Mouse (Mus musculus): ENCODE measurements around the gene Tma7.

Gene Tma7

DNA sequence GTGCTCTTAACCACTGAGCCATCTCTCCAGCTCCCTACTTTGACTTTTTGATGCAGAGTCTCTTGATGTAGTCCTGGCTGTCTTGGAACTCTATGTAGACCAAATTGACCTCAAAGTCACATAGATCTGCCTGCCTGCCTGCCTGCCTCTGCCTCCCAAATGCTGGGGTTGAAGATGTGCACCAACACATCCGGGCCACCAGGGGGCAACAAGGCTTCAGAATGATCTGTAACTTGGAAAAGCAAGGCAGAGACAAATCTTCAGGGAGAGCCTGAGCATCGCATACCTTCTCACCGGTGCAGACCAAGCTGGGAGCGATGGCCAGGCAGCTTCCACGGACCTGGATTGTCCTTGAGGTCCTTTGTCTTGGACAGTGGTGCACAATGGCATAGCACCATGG lies 36.1 kb downstream of the Tma7 start:
- no peak for DNase-seq (ENCODE audit: low read depth, low spot score)

DNA sequence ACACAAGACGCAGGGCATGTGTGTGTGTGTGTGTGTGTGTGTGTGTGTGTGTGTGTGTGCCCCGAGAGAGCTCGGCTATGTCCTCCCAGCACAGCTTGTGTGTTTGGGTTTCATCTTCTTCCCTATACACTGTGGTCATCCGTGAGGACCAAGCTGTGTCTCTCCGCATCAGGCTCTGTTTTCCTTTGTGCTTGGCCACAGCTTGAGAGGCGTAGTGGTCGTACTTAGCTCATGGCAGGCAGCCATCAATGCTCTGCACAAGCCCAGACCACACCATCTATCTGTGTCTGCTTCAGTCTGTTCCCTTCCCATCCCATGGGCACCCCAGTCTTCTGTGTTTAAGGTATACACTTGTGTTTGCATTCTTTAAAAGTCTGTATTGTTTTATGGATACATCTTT lies 41.0 kb downstream of the Tma7 start:
- DNase-seq (ENCODE audit: low read depth, low spot score), result no peak

DNA sequence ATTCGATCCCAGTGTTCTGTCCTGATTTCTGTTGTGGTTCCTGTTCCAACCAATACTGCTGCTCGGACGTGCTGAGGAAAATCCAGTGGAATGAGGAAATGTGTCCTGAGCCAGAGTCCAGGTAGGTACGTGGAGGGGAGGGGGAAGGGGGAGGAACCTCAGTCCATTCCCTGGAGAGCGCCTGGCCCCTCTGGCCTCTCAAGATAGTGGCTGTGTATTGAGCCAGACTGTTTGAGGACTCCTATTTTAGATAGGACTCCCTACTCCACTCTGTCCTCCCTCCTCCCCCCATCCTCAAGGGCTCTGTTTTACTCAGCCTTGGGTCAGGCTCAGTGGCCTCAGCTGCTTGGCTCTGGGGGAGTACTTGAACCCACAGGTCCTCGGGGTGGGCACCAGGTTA lies 41.5 kb downstream of the Tma7 start:
- no peak for DNase-seq (ENCODE audit: low read depth, low spot score)

DNA sequence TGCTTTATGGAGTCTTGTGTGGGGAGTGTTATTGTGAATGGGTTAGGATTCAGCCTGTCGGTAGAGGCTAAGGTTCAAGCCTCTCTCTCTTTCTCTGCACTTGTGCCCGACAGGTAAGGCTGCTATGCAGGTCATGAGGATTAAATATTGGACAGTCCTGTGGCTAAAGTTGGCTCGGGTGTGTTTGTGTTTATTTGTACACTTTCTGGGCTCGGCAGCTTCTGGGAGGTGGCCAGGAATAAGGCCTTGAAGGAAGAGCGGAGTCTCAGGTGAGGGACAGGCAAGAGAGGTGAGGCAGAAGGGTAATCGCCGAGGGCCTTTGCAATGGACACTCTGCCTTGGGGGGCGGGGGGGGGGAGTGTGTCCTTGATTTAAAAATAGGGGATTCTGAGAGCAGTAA lies 42.2 kb downstream of the Tma7 start:
- no peak for DNase-seq (ENCODE audit: low read depth, low spot score)

DNA sequence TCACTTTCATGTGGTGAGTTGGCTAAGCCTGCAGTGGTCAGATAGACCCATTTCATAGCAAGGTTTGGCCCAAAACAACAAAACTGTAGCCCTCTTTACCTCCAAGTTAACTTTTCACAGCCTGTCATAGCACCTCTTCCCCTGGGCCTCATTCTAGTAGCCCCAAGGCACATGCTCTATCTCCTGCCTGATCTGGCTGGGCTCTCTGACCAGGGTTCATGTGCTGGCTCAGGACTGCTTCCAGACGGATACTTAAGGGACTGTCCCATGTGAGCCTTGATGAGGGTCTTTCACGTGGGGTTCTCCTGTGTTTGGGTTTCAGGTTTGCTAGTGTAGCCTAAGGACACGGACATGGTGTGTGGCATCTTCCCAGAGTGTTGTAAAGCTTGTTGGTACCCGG lies 42.7 kb downstream of the Tma7 start:
- no peak for DNase-seq (ENCODE audit: low read depth, low spot score)

DNA sequence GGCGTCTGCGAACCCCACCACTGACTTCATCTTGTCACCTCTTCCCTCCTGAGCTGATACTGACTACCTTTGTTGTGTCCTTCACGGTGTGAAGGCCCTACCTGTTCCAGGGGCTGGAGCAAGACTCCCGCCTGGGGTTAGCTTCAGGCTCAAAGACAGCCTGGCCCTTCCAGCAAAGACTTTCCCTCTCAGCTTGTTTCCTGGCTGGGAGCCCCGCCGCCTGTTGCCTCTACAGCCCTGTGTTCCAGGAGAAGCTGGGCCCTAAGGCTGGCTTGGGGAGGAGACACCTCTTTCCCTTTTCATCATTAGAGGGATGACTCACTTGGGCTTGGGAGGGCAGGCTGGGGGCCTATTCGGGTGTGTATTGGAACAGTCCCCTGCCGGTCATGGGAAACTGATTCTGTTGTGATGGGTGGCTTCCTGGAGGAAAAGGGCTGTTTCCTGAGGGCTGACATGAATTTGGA lies 43.5 kb downstream of the Tma7 start:
- DNase-seq (ENCODE audit: low read depth, low spot score), result peak; percentile 56

DNA sequence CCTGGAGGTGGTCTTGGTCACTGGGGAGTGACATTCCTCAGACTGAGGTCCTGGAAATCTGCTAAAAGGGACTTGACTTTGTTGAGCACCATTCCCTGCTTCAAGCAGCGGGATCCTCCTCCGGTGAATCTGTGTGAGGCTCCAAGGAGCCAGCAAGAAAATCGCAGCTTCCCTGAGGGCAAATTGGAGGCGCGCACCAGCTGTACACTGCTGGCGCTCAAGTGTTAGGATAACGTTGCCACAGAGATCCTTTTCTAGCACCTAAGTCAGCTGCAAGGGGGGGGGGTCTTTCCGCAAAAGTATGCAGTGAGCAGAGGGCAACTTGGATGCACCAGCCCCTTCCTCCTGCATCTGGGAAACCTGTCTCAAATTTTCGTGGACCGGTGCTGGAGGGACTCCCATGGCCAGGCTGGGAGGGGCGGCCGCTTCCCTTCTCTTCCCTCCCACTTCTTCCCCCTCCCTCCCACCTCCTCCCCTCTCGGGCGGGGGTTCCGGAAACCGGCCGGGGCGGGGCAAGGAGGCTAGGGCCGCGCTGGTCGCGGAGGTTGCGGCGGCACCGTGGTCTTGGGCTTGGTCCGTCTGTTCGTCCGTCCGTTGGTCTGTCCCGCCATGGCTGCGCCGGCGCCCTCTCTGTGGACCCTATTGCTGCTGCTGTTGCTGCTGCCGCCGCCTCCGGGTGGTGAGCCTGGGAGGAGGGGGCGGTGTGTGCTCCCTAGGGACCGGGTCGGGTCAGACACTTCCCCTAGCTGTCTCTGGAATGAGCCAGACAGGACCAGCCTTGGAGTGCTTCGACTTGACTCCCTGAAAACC lies 44.1 kb downstream of the Tma7 start, which contains the start of gene Shisa5:
TSS of gene Shisa5 (plus strand) at position 480 of the 810 bp plus-strand sequence.
- no peak for DNase-seq (ENCODE audit: low read depth, low spot score)

DNA sequence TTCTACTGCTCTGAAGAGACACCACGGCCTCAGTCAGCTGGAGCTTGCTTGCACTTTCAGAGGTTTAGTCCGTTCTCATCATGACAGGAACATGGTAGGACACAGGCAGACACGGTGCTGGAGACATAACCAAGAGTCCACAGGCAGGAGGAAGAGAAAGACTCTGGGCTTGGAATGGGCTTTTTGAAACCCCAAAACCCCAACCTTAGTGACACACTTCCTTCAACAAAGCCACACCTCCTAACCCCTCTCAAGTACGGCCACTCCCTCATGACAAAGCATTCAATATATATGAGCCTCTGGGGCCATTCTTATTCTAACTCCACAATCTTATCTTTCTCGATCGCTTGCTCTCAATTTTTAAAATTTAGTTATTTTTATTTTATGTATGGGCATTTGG lies 50.0 kb downstream of the Tma7 start:
- no peak for DNase-seq (ENCODE audit: low read depth, low spot score)

DNA sequence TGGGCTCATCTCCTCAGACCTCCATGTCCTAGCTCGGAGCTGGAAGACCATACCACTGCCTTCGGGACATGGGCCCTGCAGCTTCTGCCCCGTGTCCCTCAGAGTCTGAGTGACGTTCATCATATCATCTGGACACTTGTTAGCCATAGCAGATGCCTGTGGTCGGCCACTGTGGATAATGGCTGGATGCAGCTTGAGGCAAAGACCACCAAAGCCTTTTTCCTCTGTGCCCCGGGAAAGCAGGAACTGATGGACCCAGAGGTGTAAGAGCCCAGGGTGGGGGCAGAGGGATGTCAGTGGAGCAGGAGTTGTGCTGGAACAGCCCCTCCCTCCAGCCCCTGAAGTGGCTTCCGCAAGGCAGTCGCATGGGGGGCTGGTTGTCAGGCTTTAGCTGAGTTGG lies 50.7 kb downstream of the Tma7 start:
- DNase-seq (ENCODE audit: low read depth, low spot score), result no peak

DNA sequence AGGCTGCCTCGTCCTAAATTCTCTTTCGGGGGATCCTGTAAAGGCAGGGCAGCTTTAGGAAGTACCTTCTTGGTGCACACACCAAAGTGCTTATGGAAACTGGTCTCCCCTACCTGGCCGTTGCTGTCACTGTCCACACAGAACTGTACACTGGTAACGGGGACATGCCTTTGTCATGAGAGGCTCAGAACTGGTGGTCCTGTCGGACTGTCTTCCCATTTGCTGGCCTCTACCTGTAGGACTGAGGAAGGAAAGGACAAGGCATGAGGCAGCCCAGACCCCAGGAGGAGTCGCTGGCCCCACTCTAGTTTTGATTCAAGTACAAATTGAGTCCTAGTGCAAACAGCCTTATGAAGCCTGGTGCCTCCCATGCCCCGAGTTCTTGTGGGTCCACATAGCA lies 51.4 kb downstream of the Tma7 start:
- no peak for DNase-seq (ENCODE audit: low read depth, low spot score)

DNA sequence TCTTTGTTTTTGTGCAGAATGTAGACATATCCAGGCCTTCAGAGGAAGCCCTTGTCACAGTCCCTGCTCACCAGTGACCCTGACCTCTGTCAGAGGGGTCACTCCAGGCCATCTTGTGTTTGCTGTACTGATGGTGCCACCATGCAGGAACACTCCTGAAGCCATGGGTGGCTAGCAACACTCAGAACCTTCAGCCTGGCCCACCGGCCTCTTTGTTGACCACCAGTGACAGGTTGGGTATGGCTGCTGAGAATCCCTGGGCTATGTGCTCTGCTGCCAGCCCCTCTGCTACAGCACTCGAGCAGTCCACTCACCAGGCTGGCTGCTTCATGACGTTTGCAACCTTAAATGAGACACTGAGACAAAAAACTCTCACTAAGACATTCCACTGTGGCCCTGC lies 52.1 kb downstream of the Tma7 start:
- no peak for DNase-seq (ENCODE audit: low read depth, low spot score)

DNA sequence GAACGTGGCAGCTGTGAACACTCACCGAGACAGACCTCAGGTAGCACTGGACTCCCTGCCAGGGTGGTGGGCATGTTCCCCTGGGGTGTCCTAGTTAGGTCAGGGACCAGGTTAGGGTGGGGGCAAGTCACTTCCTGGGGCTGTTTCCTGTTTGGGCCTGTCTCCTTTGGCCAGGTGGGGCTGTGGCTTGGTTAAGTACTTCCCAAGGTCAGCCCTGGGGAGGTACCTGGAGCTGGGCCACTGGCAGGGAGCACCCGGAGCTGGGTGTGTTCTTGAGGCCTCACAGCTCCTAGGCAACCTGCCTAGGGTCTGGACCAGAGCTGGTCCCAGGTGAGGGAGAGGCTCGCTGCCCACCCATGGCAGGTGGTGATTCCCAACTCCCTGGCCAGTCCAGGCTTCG lies 53.5 kb downstream of the Tma7 start:
- DNase-seq (ENCODE audit: low read depth, low spot score), result no peak

DNA sequence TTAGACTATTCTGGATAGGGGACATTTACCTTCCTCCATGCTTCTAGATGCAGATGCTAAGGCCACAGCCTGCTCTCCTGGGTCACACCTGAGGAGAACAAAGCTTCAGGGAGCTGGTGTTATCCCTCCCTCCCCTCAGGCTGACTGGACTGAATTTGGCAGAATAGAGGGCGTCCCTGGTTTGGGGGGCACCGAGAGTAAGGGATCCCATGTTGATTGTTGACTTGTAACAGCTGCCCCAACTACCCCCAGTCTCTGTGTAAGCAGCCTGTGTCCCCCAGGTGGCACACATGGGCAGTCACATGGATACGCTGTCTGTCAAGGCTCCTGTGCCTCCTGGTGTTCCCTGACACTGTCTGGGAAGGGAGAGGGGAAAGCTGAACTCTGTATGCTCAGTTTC lies 54.0 kb downstream of the Tma7 start:
- no peak for DNase-seq (ENCODE audit: low read depth, low spot score)

DNA sequence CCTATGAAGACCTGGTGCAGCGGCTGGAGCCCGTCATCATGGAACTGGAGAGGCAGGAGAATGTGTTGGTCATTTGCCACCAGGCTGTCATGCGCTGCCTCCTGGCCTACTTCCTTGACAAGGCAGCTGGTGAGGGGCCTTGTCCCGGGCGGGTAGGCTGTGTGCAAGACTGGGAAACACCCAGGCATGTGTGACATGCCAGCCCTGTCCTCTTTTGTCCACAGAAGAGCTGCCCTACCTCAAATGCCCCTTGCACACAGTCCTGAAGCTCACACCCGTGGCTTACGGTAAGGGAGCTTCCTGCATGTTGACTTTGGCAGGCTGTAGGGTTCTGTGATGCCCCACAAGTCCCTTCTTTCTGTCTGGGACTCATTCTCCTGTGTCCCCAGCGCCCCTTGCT lies 54.9 kb downstream of the Tma7 start:
- peak; percentile 83 for DNase-seq (ENCODE audit: low read depth, low spot score)

Data from skeletal muscle tissue, adult 2 months (tissue).